Mouse (Mus musculus): Measurements from ENCODE around the gene Crabp2.

- no peak for TF ChIP-seq CTCF (IDR thresholded peaks at IDR 0.05 in 2 of 3, conservative IDR thresholded peaks at IDR 0.05 in 1 of 3; ENCODE audit: control insufficient read depth in 1 of 3, insufficient read depth in 1 of 3, low read depth in 2 of 3, low read length in 3 of 3, poor library complexity in 1 of 3, severe bottlenecking in 1 of 3)
- TF ChIP-seq UBTF (IDR thresholded peaks at IDR 0.05; ENCODE audit: borderline replicate concordance, insufficient read depth, low read depth, low read length) = no peak
- TF ChIP-seq CHD2 (IDR thresholded peaks at IDR 0.05; ENCODE audit: low read length) = no peak
- TF ChIP-seq ZC3H11A (IDR thresholded peaks at IDR 0.05; ENCODE audit: low read depth, low read length) = no peak
- TF ChIP-seq CHD1 (IDR thresholded peaks at IDR 0.05; ENCODE audit: low read depth, low read length) = no peak
- no peak for TF ChIP-seq ZNF384 (IDR thresholded peaks at IDR 0.05; ENCODE audit: low read depth, low read length)
- TF ChIP-seq ZKSCAN1 (IDR thresholded peaks at IDR 0.05; ENCODE audit: low read depth, low read length) = no peak
- TF ChIP-seq ELF1 (IDR thresholded peaks at IDR 0.05; ENCODE audit: low read depth, low read length) = no peak
Observed at GRCm38 (mm10) chr3:88000181-88000580, 51.7 kb downstream of the Crabp2 start, which contains the start of gene Bcan.
